Mouse (Mus musculus) ES-E14 (cell line): ENCODE measurements at regions not wholly inside any gene's neighbourhood (a gene's known extent, or its start where the extent isn't known, plus 50 kb on each side); places are given as distances from the start of the nearest gene placed in this dataset.

ENCODE experiments used
- MAFK ChIP-seq: IDR thresholded peaks from 2 replicates; pipeline ENCODE4 v1.6.1; 2014; ENCODE audit warnings: mild to moderate bottlenecking, low read depth, low read length, inconsistent platforms; ENCODE audit not compliant: insufficient read depth
- ZC3H11A ChIP-seq: IDR thresholded peaks from 2 replicates; pipeline ENCODE4 v1.6.1; 2012; ENCODE audit warnings: low read depth, mild to moderate bottlenecking, inconsistent platforms, low read length, borderline replicate concordance
- ZNF384 ChIP-seq: IDR thresholded peaks from 2 replicates; pipeline ENCODE4 v1.6.1; 2012; ENCODE audit warnings: low read depth, low read length, inconsistent platforms

- TF ChIP-seq ZNF384 (no peak), MAFK (no peak), ZC3H11A (no peak)
Observed at GRCm38 (mm10) chr1:83830025-83830645, 422.1 kb upstream of the Sphkap start.
